Mouse (Mus musculus) stomach, embryonic 15.5 days (tissue): ENCODE measurements around the gene Atp1b3. TPM values are rescaled to one million over a fixed set of nuclear protein-coding genes. Genes with fewer than 3 reads are reported as not detected.
"Not testable (repeated sequence)": the region's sequence is repeated elsewhere in the genome, so short reads cannot be mapped to it uniquely, and the experiment has no call there.

ENCODE experiments used
- ATAC-seq: fragments of 200-750 bp; cut with Nextera tagmentation; 2 replicates; pipeline ENCODE4 v1.8.0; 2017; ENCODE audit warnings: low read depth, moderate number of reproducible peaks, moderate TSS enrichment; ENCODE audit not compliant: insufficient read depth, low FRiP score
- H3K27ac ChIP-seq: fragments of 300-500 bp; sonication (generic); 2 replicates; pipeline ENCODE4 v1.5.1; 2015; ENCODE audit warnings: mild to moderate bottlenecking, inconsistent platforms
- H3K27me3 ChIP-seq: fragments of 300-500 bp; sonication (generic); replicated peaks from 2 replicates; pipeline ENCODE4 v1.6.1; 2015; ENCODE audit warnings: inconsistent platforms
- H3K36me3 ChIP-seq: fragments of 300-500 bp; sonication (generic); 2 replicates; pipeline ENCODE4 v1.6.1; 2015; ENCODE audit warnings: inconsistent platforms
- H3K4me1 ChIP-seq: fragments of 300-500 bp; sonication (generic); 2 replicates; pipeline ENCODE4 v1.6.1; 2015; ENCODE audit warnings: inconsistent platforms
- H3K4me2 ChIP-seq: fragments of 300-500 bp; sonication (generic); 2 replicates; pipeline ENCODE4 v1.6.1; 2015; ENCODE audit warnings: mild to moderate bottlenecking, inconsistent platforms
- H3K4me3 ChIP-seq: fragments of 300-500 bp; sonication (generic); replicated peaks from 2 replicates; pipeline ENCODE4 v1.5.1; 2015; ENCODE audit warnings: inconsistent platforms
- H3K9ac ChIP-seq: fragments of 300-500 bp; sonication (generic); 2 replicates; pipeline ENCODE4 v1.6.1; 2015; ENCODE audit warnings: inconsistent platforms
- H3K9me3 ChIP-seq: fragments of 300-500 bp; sonication (generic); 2 replicates; pipeline ENCODE4 v1.6.1; 2016; ENCODE audit warnings: inconsistent platforms
- WGBS: fragments of 180-500 bp; shearing (Covaris S2); methylation state at CpG from one replicate; pipeline ENCODE4 v1.1.7; 2015; 5-methylcytosine and 5-hydroxymethylcytosine counted together
- polyA plus RNA-seq: library from polyadenylated mRNA; unstranded; fragments of >200 nt; fragmentation: Nextera tagmentation; extraction: Ambion mirVana; gene quantifications from 2 replicates; pipeline ENCODE4 v1.2.1, GENCODE M21; 2015

The Atp1b3 gene
- polyA plus RNA-seq, result 164 and 165 TPM in 2 replicates

- no peaks in the 10 kb centered on the region for H3K9me3 ChIP-seq
- peak; percentile 98 for ATAC-seq
- 0% methylated on average over 75 of the region's 81 CpGs for WGBS
- peak within 1 kb of the TSS; percentile 96 for H3K27ac ChIP-seq
- no peaks in the 10 kb centered on the region for H3K27me3 ChIP-seq
- H3K4me1 ChIP-seq, result peaks cover 13% of the 10 kb centered on the region
- peak within 1 kb of the TSS; percentile 90 for H3K4me3 ChIP-seq
- peak within 1 kb of the TSS; percentile 80 for H3K4me2 ChIP-seq
- peak within 1 kb of the TSS; percentile 69 for H3K9ac ChIP-seq
- no peaks in the 10 kb centered on the region for H3K36me3 ChIP-seq
These were observed at the start of gene Atp1b3 for GRCm38 (mm10) chr9:96364141-96364838. Atp1b3 (minus strand) TSS chr9:96364442.

GRCm38 (mm10) chr9:96412821-96413405, 48.7 kb upstream of the Atp1b3 start:
- Histone ChIP-seq H3K27ac (no peak overlapping the region), H3K4me3 (no peak overlapping the region)
- WGBS, result 63% methylated on average over 9 of the region's 9 CpGs

GRCm38 (mm10) chr9:96404312-96404711, 40.1 kb upstream of the Atp1b3 start:
- Histone ChIP-seq H3K36me3 (no peaks in the 10 kb centered on the region), H3K4me3 (no peak overlapping the region), H3K27me3 (no peaks in the 10 kb centered on the region), H3K4me2 (no peak overlapping the region), H3K27ac (no peak overlapping the region; the same call in 1 of the 2 replicates), H3K4me1 (no peaks in the 10 kb centered on the region), H3K9ac (no peak overlapping the region), H3K9me3 (no peaks in the 10 kb centered on the region)
- no peak for ATAC-seq
- 78% methylated on average over 3 of the region's 3 CpGs for WGBS

More at GRCm38 (mm10) chr9:96412821-96413405, 48.7 kb upstream of the Atp1b3 start:
- H3K9me3 ChIP-seq, result no peaks in the 10 kb centered on the region
- no peak for ATAC-seq
- no peaks in the 10 kb centered on the region for H3K27me3 ChIP-seq
- H3K4me1 ChIP-seq, result peaks cover 13% of the 10 kb centered on the region; the same call in 1 of the 2 replicates
- no peaks in the 10 kb centered on the region for H3K36me3 ChIP-seq
- H3K4me2 ChIP-seq, result no peak overlapping the region
- no peak overlapping the region for H3K9ac ChIP-seq

- H3K9me3 ChIP-seq, H3K36me3 ChIP-seq, H3K27me3 ChIP-seq, H3K4me1 ChIP-seq, H3K9ac ChIP-seq, H3K27ac ChIP-seq, H3K4me3 ChIP-seq, ATAC-seq, H3K4me2 ChIP-seq: not testable (repeated sequence)
- WGBS, result 90% methylated on average over 3 of the region's 3 CpGs
These were observed 35.7 kb upstream of the Atp1b3 start for GRCm38 (mm10) chr9:96399916-96400315.

- peaks cover 6% of the 10 kb centered on the region; the same call in 1 of the 2 replicates for H3K4me1 ChIP-seq
- no peak overlapping the region for H3K4me2 ChIP-seq
- H3K36me3 ChIP-seq, result no peaks in the 10 kb centered on the region
- H3K9ac ChIP-seq, result no peak overlapping the region
- WGBS, result 68% methylated on average over 6 of the region's 6 CpGs
- peak overlapping the region; percentile 23; the same call in 1 of the 2 replicates for H3K27ac ChIP-seq
- no peaks in the 10 kb centered on the region for H3K27me3 ChIP-seq
- no peaks in the 10 kb centered on the region for H3K9me3 ChIP-seq
- no peak for ATAC-seq
- no peak overlapping the region for H3K4me3 ChIP-seq
These were observed 35.2 kb upstream of the Atp1b3 start for GRCm38 (mm10) chr9:96399425-96399878.

GRCm38 (mm10) chr9:96398614-96399013, 34.4 kb upstream of the Atp1b3 start:
- Histone ChIP-seq H3K9me3 (no peaks in the 10 kb centered on the region), H3K9ac (no peak overlapping the region), H3K27ac (no peak overlapping the region), H3K4me3 (no peak overlapping the region), H3K4me2 (no peak overlapping the region), H3K27me3 (no peaks in the 10 kb centered on the region), H3K4me1 (peaks cover 6% of the 10 kb centered on the region; the same call in 1 of the 2 replicates), H3K36me3 (no peaks in the 10 kb centered on the region)
- WGBS, result 27% methylated on average over 4 of the region's 4 CpGs
- no peak for ATAC-seq

- H3K4me1 ChIP-seq, result peaks cover 6% of the 10 kb centered on the region; the same call in 1 of the 2 replicates
- H3K4me2 ChIP-seq, result no peak overlapping the region
- no peak overlapping the region for H3K4me3 ChIP-seq
- H3K9me3 ChIP-seq, result no peaks in the 10 kb centered on the region
- no peaks in the 10 kb centered on the region for H3K36me3 ChIP-seq
- no peak overlapping the region for H3K27ac ChIP-seq
- H3K27me3 ChIP-seq, result no peaks in the 10 kb centered on the region
- WGBS, result 44% methylated on average over 8 of the region's 8 CpGs
- ATAC-seq, result no peak
- no peak overlapping the region for H3K9ac ChIP-seq
These were observed 33.9 kb upstream of the Atp1b3 start for GRCm38 (mm10) chr9:96398165-96398564.

- Histone ChIP-seq H3K27me3 (no peaks in the 10 kb centered on the region), H3K4me1 (peaks cover 6% of the 10 kb centered on the region; the same call in 1 of the 2 replicates), H3K9ac (no peak overlapping the region), H3K4me2 (no peak overlapping the region), H3K27ac (peak overlapping the region; percentile 35; the same call in 1 of the 2 replicates), H3K36me3 (no peaks in the 10 kb centered on the region), H3K9me3 (no peaks in the 10 kb centered on the region), H3K4me3 (no peak overlapping the region)
- ATAC-seq, result peak; percentile 37; the same call in 1 of the 2 replicates
- 56% methylated on average over 16 of the region's 16 CpGs for WGBS
These were observed 30.9 kb upstream of the Atp1b3 start for GRCm38 (mm10) chr9:96394910-96395690.

GRCm38 (mm10) chr9:96393731-96394235, 29.5 kb upstream of the Atp1b3 start:
- Histone ChIP-seq H3K4me2 (no peak overlapping the region), H3K4me1 (peaks cover 6% of the 10 kb centered on the region; the same call in 1 of the 2 replicates), H3K36me3 (no peaks in the 10 kb centered on the region), H3K9ac (no peak overlapping the region), H3K9me3 (no peaks in the 10 kb centered on the region), H3K4me3 (no peak overlapping the region), H3K27ac (no peak overlapping the region), H3K27me3 (no peaks in the 10 kb centered on the region)
- ATAC-seq, result no peak
- WGBS, result 79% methylated on average over 2 of the region's 2 CpGs

GRCm38 (mm10) chr9:96393112-96393511, 28.9 kb upstream of the Atp1b3 start:
- no peaks in the 10 kb centered on the region for H3K9me3 ChIP-seq
- H3K4me2 ChIP-seq, result no peak overlapping the region
- no peaks in the 10 kb centered on the region for H3K27me3 ChIP-seq
- no peaks in the 10 kb centered on the region for H3K36me3 ChIP-seq
- no peak overlapping the region for H3K4me3 ChIP-seq
- no peak for ATAC-seq
- no peak overlapping the region for H3K27ac ChIP-seq
- H3K4me1 ChIP-seq, result 0 out of 2 replicates have a peak, but pooled peaks cover under 1% of the 10 kb centered on the region
- WGBS, result 80% methylated on average over 5 of the region's 5 CpGs
- no peak overlapping the region for H3K9ac ChIP-seq

GRCm38 (mm10) chr9:96391921-96392320, 27.7 kb upstream of the Atp1b3 start:
- Histone ChIP-seq H3K9ac (no peak overlapping the region), H3K4me3 (no peak overlapping the region), H3K27me3 (no peaks in the 10 kb centered on the region), H3K4me2 (no peak overlapping the region), H3K4me1 (no peaks in the 10 kb centered on the region), H3K9me3 (no peaks in the 10 kb centered on the region), H3K27ac (no peak overlapping the region), H3K36me3 (no peaks in the 10 kb centered on the region)
- ATAC-seq, result no peak
- whole genome bisulfite sequencing, result 74% methylated on average over 1 of the region's 1 CpGs
